Mouse (Mus musculus): ENCODE results near the gene Zfp90. TPM values are rescaled to one million over a fixed set of nuclear protein-coding genes. Genes with fewer than 3 reads are reported as not detected.

The Zfp90 gene
- 0.78 TPM in 1 of 2 replicates, not detected in the other for polyA plus RNA-seq (2012; ENCODE audit: insufficient read depth, low replicate concordance)

DNA sequence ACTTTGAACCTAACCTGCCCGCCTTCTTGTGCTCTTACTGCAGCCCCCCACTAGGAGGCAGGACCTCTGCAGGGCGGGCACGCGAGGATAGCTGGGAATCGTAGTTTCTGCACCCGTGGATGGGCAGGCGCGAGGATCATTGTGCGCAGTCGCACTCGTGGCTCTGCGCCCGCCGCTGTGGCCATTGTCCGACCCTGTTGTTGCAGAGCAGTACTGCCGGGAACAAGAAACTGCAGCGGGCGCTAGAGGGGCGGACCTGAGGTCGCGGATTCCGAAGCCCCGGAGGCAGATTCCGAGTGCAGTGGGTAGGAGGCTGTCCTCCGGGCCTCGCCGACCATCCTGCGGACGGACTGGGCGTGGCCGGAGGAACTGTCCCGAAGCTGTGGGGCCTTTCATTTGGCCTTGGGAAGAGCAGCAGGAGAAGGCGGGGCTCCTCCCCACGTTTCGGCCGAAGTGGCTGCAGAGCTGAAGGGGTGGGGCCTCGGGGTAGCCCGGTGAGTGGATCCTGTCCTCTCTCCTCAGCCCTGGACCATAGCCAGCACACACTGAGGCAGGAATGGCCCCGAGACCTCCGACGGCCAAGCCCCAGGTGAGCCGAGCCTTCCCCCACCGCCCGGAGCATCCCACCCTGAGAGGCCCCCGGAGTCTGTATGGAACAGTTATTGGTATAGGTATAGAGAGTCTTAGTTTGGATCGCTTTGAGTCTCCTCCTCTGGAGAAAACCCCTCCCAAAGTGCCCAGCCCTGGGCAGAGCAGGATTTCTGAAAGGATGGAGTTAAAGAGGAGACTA is at the start of gene Zfp90:
Zfp90 (plus strand) TSS at position 146 of the 790 bp plus-strand sequence.
- H3K4me3 ChIP-seq (replicated peaks) = peak within 1 kb of the TSS; percentile 97

DNA sequence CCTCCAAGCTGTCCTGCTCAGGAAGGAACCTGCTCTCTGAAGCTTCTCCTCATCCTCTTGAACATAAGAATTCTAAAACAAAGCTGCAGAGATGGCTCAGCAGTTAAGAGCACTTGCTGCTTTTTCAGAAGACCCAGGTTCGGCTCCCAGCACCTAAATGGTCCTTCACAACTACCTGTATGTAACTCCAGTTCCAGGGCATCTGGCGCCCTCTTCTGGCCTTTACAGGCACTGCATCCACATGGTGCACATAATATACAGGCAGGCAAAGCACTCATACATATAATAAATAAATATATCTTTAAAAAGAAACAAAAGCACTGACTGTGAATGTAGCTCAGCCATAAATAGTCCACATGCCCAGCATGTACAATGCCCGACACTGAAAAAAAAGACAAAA is 46.6 kb upstream of the Zfp90 start:
- Histone ChIP-seq H3K4me1 (peaks cover 9% of the 10 kb centered on the region), H3K36me3 (replicated peaks; ENCODE audit: low read length) (no peaks in the 10 kb centered on the region), H3K27me3 (replicated peaks) (peaks cover 31% of the 10 kb centered on the region), H3K9me3 (peaks cover 30% of the 10 kb centered on the region), H3K4me3 (replicated peaks) (no peak overlapping the region)
- TF ChIP-seq GATA1 (IDR thresholded peaks at IDR 0.05; ENCODE audit: borderline replicate concordance, low read length) = no peak
- no peak for TF ChIP-seq FLI1 (IDR thresholded peaks at IDR 0.05; ENCODE audit: low read length)

More for the DNA sequence above, at the start of gene Zfp90:
- TF ChIP-seq FLI1 (IDR thresholded peaks at IDR 0.05; ENCODE audit: low read length) = no peak
- TF ChIP-seq GATA1 (IDR thresholded peaks at IDR 0.05; ENCODE audit: borderline replicate concordance, low read length) = no peak
- Histone ChIP-seq H3K27me3 (replicated peaks) (peaks cover 11% of the 10 kb centered on the region), H3K4me1 (peaks cover 18% of the 10 kb centered on the region), H3K9me3 (no peaks in the 10 kb centered on the region), H3K36me3 (replicated peaks; ENCODE audit: low read length) (peaks cover 20% of the 10 kb centered on the region)

DNA sequence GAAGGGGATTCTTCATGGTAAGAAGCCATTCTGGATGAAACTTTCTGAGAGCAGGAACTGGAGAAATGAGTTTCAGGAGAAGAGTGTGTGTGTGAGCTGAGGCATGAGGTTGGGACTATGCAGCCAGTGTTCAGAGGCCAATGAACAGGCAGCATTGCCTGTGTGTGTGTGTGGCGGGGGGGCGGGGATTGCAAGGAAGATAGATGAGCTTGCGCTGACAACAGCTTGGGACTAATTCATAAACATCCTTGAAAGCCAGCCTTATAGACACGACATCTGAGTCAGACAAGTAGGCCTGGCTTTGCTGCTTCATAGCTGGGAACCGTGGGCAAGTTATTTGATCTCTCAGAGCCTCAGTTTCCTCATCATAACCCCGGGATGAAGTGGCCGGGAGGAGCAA is 46.1 kb upstream of the Zfp90 start:
- H3K4me3 ChIP-seq (replicated peaks) = no peak overlapping the region
- H3K4me1 ChIP-seq = peaks cover 9% of the 10 kb centered on the region
- peaks cover 30% of the 10 kb centered on the region for H3K9me3 ChIP-seq
- no peaks in the 10 kb centered on the region for H3K36me3 ChIP-seq (replicated peaks; ENCODE audit: low read length)
- TF ChIP-seq FLI1 (IDR thresholded peaks at IDR 0.05; ENCODE audit: low read length) (no peak), GATA1 (IDR thresholded peaks at IDR 0.05; ENCODE audit: borderline replicate concordance, low read length) (no peak)
- H3K27me3 ChIP-seq (replicated peaks) = peaks cover 35% of the 10 kb centered on the region

DNA sequence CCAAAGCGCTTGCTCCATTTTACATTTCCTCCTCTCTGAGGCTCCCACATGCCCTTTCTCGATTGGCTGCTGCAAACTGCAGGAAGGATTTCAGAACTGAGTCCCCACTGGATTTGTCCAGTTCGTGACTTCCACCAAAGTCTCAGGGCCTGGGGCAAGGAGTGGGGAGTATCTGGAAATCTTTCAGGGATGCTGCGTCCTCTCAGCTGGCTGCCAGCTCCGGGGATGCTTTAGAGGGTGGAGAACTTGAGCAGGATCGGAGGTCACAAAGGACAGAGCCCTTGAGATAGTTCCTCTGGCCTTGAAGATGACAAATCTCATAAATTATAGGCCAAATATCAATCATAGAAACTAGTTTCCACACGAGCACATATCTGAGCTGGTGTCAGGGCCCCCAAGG is 39.2 kb upstream of the Zfp90 start:
- Histone ChIP-seq H3K27me3 (replicated peaks) (peaks cover 39% of the 10 kb centered on the region), H3K4me1 (peaks cover 21% of the 10 kb centered on the region), H3K9me3 (no peaks in the 10 kb centered on the region), H3K36me3 (replicated peaks; ENCODE audit: low read length) (no peaks in the 10 kb centered on the region), H3K4me3 (replicated peaks) (no peak overlapping the region)
- TF ChIP-seq FLI1 (IDR thresholded peaks at IDR 0.05; ENCODE audit: low read length) (no peak), GATA1 (IDR thresholded peaks at IDR 0.05; ENCODE audit: borderline replicate concordance, low read length) (no peak)

DNA sequence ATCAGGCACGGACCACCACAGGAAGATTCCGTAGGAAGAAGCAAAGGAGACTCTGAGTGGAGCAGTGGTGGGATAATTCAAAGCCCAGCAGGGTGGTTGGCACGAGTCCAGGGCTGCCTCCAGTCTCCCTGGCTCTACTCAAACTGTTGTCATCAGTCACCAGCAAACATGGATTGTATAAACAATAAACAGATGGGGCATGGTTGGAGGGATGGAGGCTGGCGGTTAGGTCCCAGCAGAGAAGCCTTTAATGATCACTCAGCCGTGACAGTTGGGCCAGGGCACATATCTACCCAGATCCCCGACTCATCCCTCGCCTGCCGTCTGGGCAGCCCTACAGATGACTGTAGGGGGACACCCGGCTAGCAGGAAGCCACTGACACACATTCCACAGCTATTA is 38.3 kb upstream of the Zfp90 start:
- TF ChIP-seq GATA1 (IDR thresholded peaks at IDR 0.05; ENCODE audit: borderline replicate concordance, low read length) (no peak), FLI1 (IDR thresholded peaks at IDR 0.05; ENCODE audit: low read length) (no peak)

DNA sequence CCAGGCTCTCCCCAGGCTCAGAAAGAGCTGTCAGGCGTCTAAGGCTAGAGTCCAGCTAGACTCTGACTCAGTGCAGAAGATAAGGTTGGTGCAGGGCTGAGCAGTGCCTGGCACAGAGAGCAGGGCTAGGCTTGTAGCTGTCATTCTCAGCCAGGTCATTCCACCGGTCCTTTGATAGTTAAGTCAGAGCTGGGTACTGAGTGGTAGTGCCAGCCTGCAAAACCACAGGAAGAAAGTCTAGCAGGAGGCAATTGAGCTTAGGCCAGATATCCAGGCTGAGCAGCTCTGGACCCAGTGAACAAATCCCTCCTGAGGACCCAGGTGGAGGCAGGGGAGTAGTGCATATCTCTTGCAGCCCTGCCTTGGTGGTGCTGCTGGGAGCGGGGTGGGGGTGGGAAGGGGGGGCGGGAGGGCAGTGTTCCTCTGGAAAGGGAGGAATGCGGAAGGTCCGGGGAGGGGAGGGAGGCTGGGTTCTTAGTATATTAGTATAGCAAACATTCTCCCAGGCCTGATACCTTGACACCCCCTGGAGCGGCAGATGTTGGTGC is 36.6 kb upstream of the Zfp90 start:
- Histone ChIP-seq H3K4me1 (peaks cover 21% of the 10 kb centered on the region), H3K36me3 (replicated peaks; ENCODE audit: low read length) (no peaks in the 10 kb centered on the region), H3K27me3 (replicated peaks) (peaks cover 48% of the 10 kb centered on the region), H3K4me3 (replicated peaks) (no peak overlapping the region), H3K9me3 (no peaks in the 10 kb centered on the region)
- TF ChIP-seq FLI1 (IDR thresholded peaks at IDR 0.05; ENCODE audit: low read length) (no peak), GATA1 (IDR thresholded peaks at IDR 0.05; ENCODE audit: borderline replicate concordance, low read length) (no peak)

More for the DNA sequence above, 38.3 kb upstream of the Zfp90 start:
- no peaks in the 10 kb centered on the region for H3K9me3 ChIP-seq
- H3K4me3 ChIP-seq (replicated peaks) = no peak overlapping the region
- H3K27me3 ChIP-seq (replicated peaks) = peaks cover 41% of the 10 kb centered on the region
- H3K4me1 ChIP-seq = peaks cover 21% of the 10 kb centered on the region
- no peaks in the 10 kb centered on the region for H3K36me3 ChIP-seq (replicated peaks; ENCODE audit: low read length)

DNA sequence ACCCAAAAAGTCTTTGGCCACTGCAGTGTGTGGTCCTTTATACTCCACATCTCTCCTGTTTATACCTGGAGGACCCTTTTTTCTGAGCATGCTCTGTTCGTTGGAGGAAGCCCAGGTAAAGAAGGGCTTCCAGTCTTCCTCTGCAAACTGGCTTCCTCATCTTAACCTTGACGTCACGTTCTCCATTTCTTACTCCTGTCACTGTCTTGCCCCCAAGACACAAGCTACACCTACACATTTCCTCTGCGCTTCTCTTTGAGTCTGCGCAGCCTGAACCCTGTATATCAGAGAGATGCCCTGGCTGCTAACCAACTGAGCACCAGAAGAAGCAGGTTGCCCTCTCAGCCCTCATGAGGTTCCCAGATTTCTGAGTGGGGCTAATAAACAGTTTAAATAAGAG is 35.8 kb upstream of the Zfp90 start:
- Histone ChIP-seq H3K4me1 (peaks cover 21% of the 10 kb centered on the region), H3K36me3 (replicated peaks; ENCODE audit: low read length) (no peaks in the 10 kb centered on the region), H3K4me3 (replicated peaks) (no peak overlapping the region), H3K27me3 (replicated peaks) (peaks cover 49% of the 10 kb centered on the region), H3K9me3 (no peaks in the 10 kb centered on the region)
- TF ChIP-seq FLI1 (IDR thresholded peaks at IDR 0.05; ENCODE audit: low read length) = no peak
- TF ChIP-seq GATA1 (IDR thresholded peaks at IDR 0.05; ENCODE audit: borderline replicate concordance, low read length) = no peak

DNA sequence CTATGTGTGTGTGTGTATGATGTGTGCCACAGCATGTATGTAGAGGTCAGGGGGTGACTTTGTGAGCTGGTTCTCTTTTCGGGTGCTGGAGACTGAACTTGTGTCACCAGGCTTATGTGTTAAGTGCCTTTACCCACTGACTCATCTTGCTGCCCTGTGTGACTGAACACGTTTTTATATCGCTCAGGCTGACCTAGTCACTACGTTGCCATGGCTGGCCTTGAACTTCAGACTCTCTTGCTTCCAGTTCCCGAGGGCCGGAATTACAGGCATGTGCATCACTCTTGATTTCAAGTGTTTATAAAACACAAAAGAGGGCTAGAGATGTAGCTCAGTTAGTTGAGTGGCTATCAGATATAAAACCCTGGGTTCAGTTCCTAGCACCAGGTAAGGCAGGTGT is 34.1 kb upstream of the Zfp90 start:
- Histone ChIP-seq H3K36me3 (replicated peaks; ENCODE audit: low read length) (no peaks in the 10 kb centered on the region), H3K27me3 (replicated peaks) (peaks cover 59% of the 10 kb centered on the region), H3K9me3 (no peaks in the 10 kb centered on the region), H3K4me1 (peaks cover 21% of the 10 kb centered on the region), H3K4me3 (replicated peaks) (no peak overlapping the region)
- TF ChIP-seq GATA1 (IDR thresholded peaks at IDR 0.05; ENCODE audit: borderline replicate concordance, low read length) (no peak), FLI1 (IDR thresholded peaks at IDR 0.05; ENCODE audit: low read length) (no peak)

DNA sequence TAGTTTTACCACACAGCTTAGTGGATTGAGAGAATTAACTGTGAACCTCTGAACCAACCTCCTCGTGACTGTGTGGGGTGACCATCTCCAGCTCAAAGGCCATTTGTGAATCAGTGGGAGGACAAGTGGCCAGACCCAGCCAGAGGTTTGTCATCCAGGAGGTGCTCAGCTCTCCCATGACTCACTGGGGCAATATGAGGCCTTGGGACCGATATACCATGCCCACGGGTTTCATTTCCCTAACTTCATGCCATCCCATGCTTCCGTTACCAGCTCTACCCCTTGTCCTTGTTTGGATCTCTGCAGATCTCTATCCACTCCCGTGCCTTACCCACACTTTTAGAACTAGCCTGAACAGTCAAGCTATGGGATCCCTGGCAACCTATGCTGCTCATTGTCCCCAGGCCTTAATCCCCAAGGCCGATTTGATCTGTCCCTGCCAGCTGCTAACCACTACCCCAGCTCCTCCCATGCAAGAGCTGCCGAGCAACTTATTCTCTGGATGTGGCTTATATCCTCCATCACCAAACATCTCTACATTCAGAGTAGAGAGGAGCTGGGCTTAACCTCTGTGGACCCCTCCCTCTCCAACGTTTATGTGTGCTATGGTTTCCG is 27.2 kb upstream of the Zfp90 start:
- peaks cover 53% of the 10 kb centered on the region for H3K27me3 ChIP-seq (replicated peaks)
- TF ChIP-seq FLI1 (IDR thresholded peaks at IDR 0.05; ENCODE audit: low read length) (no peak), GATA1 (IDR thresholded peaks at IDR 0.05; ENCODE audit: borderline replicate concordance, low read length) (no peak)
- H3K9me3 ChIP-seq = peaks cover 9% of the 10 kb centered on the region
- H3K36me3 ChIP-seq (replicated peaks; ENCODE audit: low read length) = no peaks in the 10 kb centered on the region
- H3K4me3 ChIP-seq (replicated peaks) = no peak overlapping the region
- H3K4me1 ChIP-seq = no peaks in the 10 kb centered on the region

DNA sequence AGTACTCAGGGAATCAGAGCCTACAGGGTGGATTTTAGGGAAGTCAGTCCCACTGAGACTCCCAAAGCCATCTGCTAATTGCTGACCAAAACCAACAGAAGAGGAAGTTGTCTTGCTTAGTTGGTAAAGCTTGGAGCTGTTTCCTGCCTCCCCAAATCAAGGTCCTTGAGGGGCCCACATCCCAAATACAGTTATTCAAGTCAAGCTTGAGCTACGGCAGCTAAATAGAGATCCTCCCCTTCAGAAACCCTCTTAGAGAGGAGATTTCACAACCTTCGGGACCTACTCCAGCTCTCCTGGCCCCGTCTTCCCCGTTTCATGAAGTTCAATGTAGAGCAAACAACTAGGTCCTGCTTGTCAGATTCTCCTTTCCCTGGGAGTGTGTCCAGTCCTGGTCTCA is 20.6 kb upstream of the Zfp90 start:
- Histone ChIP-seq H3K36me3 (replicated peaks; ENCODE audit: low read length) (no peaks in the 10 kb centered on the region), H3K4me3 (replicated peaks) (no peak overlapping the region)
- no peak for TF ChIP-seq GATA1 (IDR thresholded peaks at IDR 0.05; ENCODE audit: borderline replicate concordance, low read length)
- no peak for TF ChIP-seq FLI1 (IDR thresholded peaks at IDR 0.05; ENCODE audit: low read length)

More for the DNA sequence above, 20.6 kb upstream of the Zfp90 start:
- Histone ChIP-seq H3K4me1 (no peaks in the 10 kb centered on the region), H3K9me3 (peaks cover 9% of the 10 kb centered on the region), H3K27me3 (replicated peaks) (peaks cover 31% of the 10 kb centered on the region)

Measured in megakaryocyte, embryonic 14.5 days (primary cell).